Mouse (Mus musculus) large intestine, adult 2 months (tissue): ENCODE measurements around the gene Blvrb. TPM values are rescaled to one million over a fixed set of nuclear protein-coding genes. Genes with fewer than 3 reads are reported as not detected.
A peak's percentile ranks its signal among the peaks of the same experiment; 100 is the strongest.
"Not testable (repeated sequence)": the region's sequence is repeated elsewhere in the genome, so short reads cannot be mapped to it uniquely, and the experiment has no call there.

ENCODE experiments used
- DNase-seq: peaks from one replicate; pipeline ENCODE4 v3.0.0-alpha.2; 2012; ENCODE audit warnings: low read depth, low spot score
- WGBS: fragments of 180-500 bp; shearing (Covaris S2); methylation state at CpG from one replicate; pipeline ENCODE4 v1.1.7; 2018; 5-methylcytosine and 5-hydroxymethylcytosine counted together
- polyA plus RNA-seq: library from polyadenylated mRNA; depleted of rRNA; stranded (reverse); fragments of >200 nt; gene quantifications from 2 replicates; pipeline ENCODE4 v1.2.3, GENCODE M21; 2012

Blvrb gene
- polyA plus RNA-seq, 1 experiment, result 60.1 TPM

GRCm38 (mm10) chr7:27476098-27476635 is 28.4 kb downstream of the Blvrb start:
- 69% methylated on average over 14 of the region's 14 CpGs for WGBS
- no peak for DNase-seq

GRCm38 (mm10) chr7:27478561-27478960 is 30.8 kb downstream of the Blvrb start:
- no peak for DNase-seq
- WGBS, result 51% methylated on average over 7 of the region's 7 CpGs

GRCm38 (mm10) chr7:27479750-27480149 is 32.0 kb downstream of the Blvrb start:
- DNase-seq, result no peak
- WGBS, result 27% methylated on average over 1 of the region's 1 CpGs

GRCm38 (mm10) chr7:27480506-27480905 is 32.7 kb downstream of the Blvrb start:
- DNase-seq, result no peak
- WGBS, result 26% methylated on average over 3 of the region's 3 CpGs

GRCm38 (mm10) chr7:27480927-27481626 is 33.3 kb downstream of the Blvrb start:
- 4% methylated on average over 11 of the region's 11 CpGs for WGBS
- no peak for DNase-seq

- DNase-seq, result peak; percentile 89
Observed at GRCm38 (mm10) chr7:27481627-27481969, 33.8 kb downstream of the Blvrb start.

GRCm38 (mm10) chr7:27483860-27484259 is 36.1 kb downstream of the Blvrb start:
- 89% methylated on average over 4 of the region's 4 CpGs for WGBS

More at GRCm38 (mm10) chr7:27481627-27481969, 33.8 kb downstream of the Blvrb start:
- WGBS, result 0% methylated on average over 12 of the region's 12 CpGs

GRCm38 (mm10) chr7:27486102-27486769 is 38.5 kb downstream of the Blvrb start:
- no peak for DNase-seq
- WGBS, result under 1% methylated on average over 13 of the region's 13 CpGs

More at GRCm38 (mm10) chr7:27483860-27484259, 36.1 kb downstream of the Blvrb start:
- DNase-seq, result no peak

- under 1% methylated on average over 79 of the region's 80 CpGs for WGBS
- DNase-seq, result peak; percentile 97
Observed at GRCm38 (mm10) chr7:27486770-27487697, 39.3 kb downstream of the Blvrb start, which contains the start of gene Sertad1. TSS of gene Sertad1 (plus strand) at chr7:27486910.

GRCm38 (mm10) chr7:27487740-27488268 is 40.0 kb downstream of the Blvrb start:
- no peak for DNase-seq
- WGBS, result 1% methylated on average over 13 of the region's 13 CpGs

GRCm38 (mm10) chr7:27489270-27489869 is 41.6 kb downstream of the Blvrb start:
- WGBS, result 85% methylated on average over 25 of the region's 25 CpGs
- DNase-seq, result no peak

- no peak for DNase-seq
- whole genome bisulfite sequencing, result 8% methylated on average over 4 of the region's 4 CpGs
Observed at GRCm38 (mm10) chr7:27490227-27490542, 42.4 kb downstream of the Blvrb start.

- no peak for DNase-seq
- WGBS, result under 1% methylated on average over 32 of the region's 33 CpGs
Observed at GRCm38 (mm10) chr7:27490543-27491329, 43.0 kb downstream of the Blvrb start.

- DNase-seq, result no peak
- WGBS, result 50% methylated on average over 7 of the region's 7 CpGs
Observed at GRCm38 (mm10) chr7:27491856-27492255, 44.1 kb downstream of the Blvrb start.

GRCm38 (mm10) chr7:27493022-27493421 is 45.2 kb downstream of the Blvrb start:
- WGBS, result 12% methylated on average over 3 of the region's 3 CpGs
- DNase-seq, result no peak

- DNase-seq, result no peak
- WGBS, result 70% methylated on average over 5 of the region's 5 CpGs
Observed at GRCm38 (mm10) chr7:27493450-27493849, 45.7 kb downstream of the Blvrb start.

GRCm38 (mm10) chr7:27494659-27495367 is 47.0 kb downstream of the Blvrb start:
- WGBS, result 84% methylated on average over 9 of the region's 9 CpGs
- not testable (repeated sequence) for DNase-seq

- DNase-seq, result no peak
- 57% methylated on average over 3 of the region's 3 CpGs for WGBS
Observed at GRCm38 (mm10) chr7:27499036-27499435, 51.3 kb downstream of the Blvrb start, which contains the start of gene Prx. TSS of gene Prx (plus strand) at chr7:27499324.
